Mouse (Mus musculus) ovary, adult 18-20 months (tissue): ENCODE measurements around the gene Gm10217.

Experiments used
- DNase-seq: peaks from one replicate; pipeline ENCODE4 v3.0.0; 2022; ENCODE audit warnings: low spot score, mixed read lengths

Gene Gm10217

GRCm38 (mm10) chr8:9863951-9864350 is at the start of gene Gm10217:
Gene Gm10217 (plus strand): TSS chr8:9864251.
- DNase-seq, result no peak

GRCm38 (mm10) chr8:9824770-9825169 is 39.3 kb upstream of the Gm10217 start:
- DNase-seq, result no peak

GRCm38 (mm10) chr8:9840257-9840656 is 23.8 kb upstream of the Gm10217 start:
- no peak for DNase-seq

- no peak for DNase-seq
Measured at GRCm38 (mm10) chr8:9859286-9859685, 4.8 kb upstream of the Gm10217 start.

GRCm38 (mm10) chr8:9860539-9861203 is 3.4 kb upstream of the Gm10217 start:
- no peak for DNase-seq

- no peak for DNase-seq
Measured at GRCm38 (mm10) chr8:9865150-9865549, 1.1 kb downstream of the Gm10217 start.

- no peak for DNase-seq
Measured at GRCm38 (mm10) chr8:9868094-9868493, 4.0 kb downstream of the Gm10217 start.

GRCm38 (mm10) chr8:9876241-9876640 is 12.2 kb downstream of the Gm10217 start:
- no peak for DNase-seq

- DNase-seq, result no peak
Measured at GRCm38 (mm10) chr8:9879921-9880320, 15.9 kb downstream of the Gm10217 start.

GRCm38 (mm10) chr8:9886714-9887113 is 22.7 kb downstream of the Gm10217 start:
- no peak for DNase-seq

GRCm38 (mm10) chr8:9899199-9899598 is 35.1 kb downstream of the Gm10217 start:
- DNase-seq, result no peak

- no peak for DNase-seq
Measured at GRCm38 (mm10) chr8:9899673-9900072, 35.6 kb downstream of the Gm10217 start.
